Mouse (Mus musculus): ENCODE data around the gene Snx8. TPM values are rescaled to one million over a fixed set of nuclear protein-coding genes. Genes with fewer than 3 reads are reported as not detected.

The Snx8 gene
- polyA plus RNA-seq, 1 experiment from 2014 or later: 17.1 TPM

DNA sequence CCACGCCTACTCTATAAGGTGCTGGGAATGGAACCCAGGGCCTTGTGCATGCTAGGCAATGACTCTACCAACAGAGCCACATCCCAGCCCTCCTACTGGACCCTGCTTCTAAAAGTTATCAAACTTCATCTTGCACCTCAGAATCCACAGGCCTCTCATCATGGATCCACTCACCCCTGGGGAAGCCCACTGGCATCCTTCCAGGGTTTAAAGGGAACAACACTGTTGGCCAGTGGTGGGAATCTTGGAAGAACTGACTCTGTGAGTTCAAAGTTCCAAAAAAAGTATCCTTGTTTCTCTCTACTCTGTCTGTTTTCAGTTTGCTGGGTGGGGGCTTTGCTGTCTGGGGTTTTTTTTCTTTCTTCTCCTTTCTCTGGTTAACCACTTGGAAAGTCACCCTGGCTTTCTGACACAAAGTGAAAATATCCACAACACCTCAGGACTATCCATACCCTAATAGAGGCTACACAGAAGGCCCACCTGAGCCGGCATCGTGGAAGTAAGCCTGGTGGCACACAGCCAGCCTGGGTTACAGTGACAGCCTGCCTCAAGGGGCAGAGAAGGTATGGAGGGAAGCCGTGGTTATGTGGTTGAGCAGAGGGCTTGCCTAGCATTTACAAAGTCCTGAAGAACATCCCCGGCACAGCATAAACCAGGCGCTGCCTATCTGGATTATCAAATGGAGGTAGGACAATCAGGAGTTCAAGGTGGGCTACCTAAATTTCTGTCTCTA, 10.8 kb downstream of the Snx8 start:
- DNase-seq (ENCODE audit: low spot score): no peak
- 75% methylated on average over 6 of the region's 6 CpGs for WGBS

DNA sequence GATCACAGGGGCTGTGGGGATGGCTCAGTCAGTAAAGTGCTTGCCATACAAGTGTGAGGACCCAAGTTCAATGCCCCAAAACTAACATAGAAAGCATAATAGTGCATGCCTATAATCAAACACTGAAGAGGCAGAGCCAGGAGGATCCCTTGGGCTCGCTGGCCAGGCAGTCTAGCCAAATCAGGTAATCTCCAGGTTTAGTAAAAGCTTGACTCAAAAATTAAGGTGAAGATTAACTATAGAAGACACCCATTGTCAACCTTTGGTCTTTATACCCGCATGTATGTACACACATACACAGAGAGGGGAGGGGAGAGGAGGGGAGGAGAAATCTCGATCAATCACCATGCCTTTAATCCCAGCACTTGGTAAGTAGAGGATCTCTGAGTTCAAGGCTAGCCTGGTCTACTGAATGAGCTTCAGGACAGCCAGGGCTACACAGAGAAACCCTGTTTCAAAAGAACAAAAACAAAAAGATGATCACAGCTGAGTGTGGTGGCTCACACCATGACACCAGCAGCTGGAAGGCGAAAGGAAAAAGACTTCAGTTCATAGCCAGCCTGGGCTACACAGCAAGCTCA, 13.7 kb downstream of the Snx8 start:
- TF ChIP-seq EP300 (IDR thresholded peaks at IDR 0.05): no peak
- no peak for TF ChIP-seq CTCF (IDR thresholded peaks at IDR 0.05)
- Histone ChIP-seq H3K4me3 (ENCODE audit: low read depth, low read length) (no peak overlapping the region), H3K4me2 (replicated peaks; ENCODE audit: low read depth, low read length) (no peak overlapping the region), H3K27ac (ENCODE audit: low read length) (no peak overlapping the region), H3K9ac (replicated peaks; ENCODE audit: low read depth) (no peak overlapping the region), H3K4me1 (ENCODE audit: insufficient read depth, low read depth, low read length) (peaks cover 3% of the 10 kb centered on the region; the same call in 1 of the 2 replicates), H3K36me3 (ENCODE audit: insufficient read depth, low read length) (no peaks in the 10 kb centered on the region), H3K9me3 (ENCODE audit: low read length) (no peaks in the 10 kb centered on the region), H3K27me3 (replicated peaks; ENCODE audit: insufficient read depth, low read length) (no peaks in the 10 kb centered on the region)
- 85% methylated on average over 4 of the region's 4 CpGs for WGBS
- no peak for ATAC-seq
- no peak for DNase-seq (ENCODE audit: low spot score)

More for the DNA sequence above, 10.8 kb downstream of the Snx8 start:
- no peak for ATAC-seq
- Histone ChIP-seq H3K27me3 (replicated peaks; ENCODE audit: insufficient read depth, low read length) (no peaks in the 10 kb centered on the region), H3K36me3 (ENCODE audit: insufficient read depth, low read length) (no peaks in the 10 kb centered on the region), H3K4me2 (replicated peaks; ENCODE audit: low read depth, low read length) (no peak overlapping the region), H3K4me1 (ENCODE audit: insufficient read depth, low read depth, low read length) (no peaks in the 10 kb centered on the region), H3K27ac (ENCODE audit: low read length) (no peak overlapping the region), H3K4me3 (ENCODE audit: low read depth, low read length) (no peak overlapping the region), H3K9me3 (ENCODE audit: low read length) (no peaks in the 10 kb centered on the region), H3K9ac (replicated peaks; ENCODE audit: low read depth) (no peak overlapping the region)
- TF ChIP-seq CTCF (IDR thresholded peaks at IDR 0.05) (no peak), EP300 (IDR thresholded peaks at IDR 0.05) (no peak)

- no peak overlapping the region for H3K4me2 ChIP-seq (replicated peaks; ENCODE audit: low read depth, low read length)
- no peaks in the 10 kb centered on the region for H3K9me3 ChIP-seq (ENCODE audit: low read length)
- peaks cover 3% of the 10 kb centered on the region; the same call in 1 of the 2 replicates for H3K4me1 ChIP-seq (ENCODE audit: insufficient read depth, low read depth, low read length)
- no peaks in the 10 kb centered on the region for H3K27me3 ChIP-seq (replicated peaks; ENCODE audit: insufficient read depth, low read length)
- 77% methylated on average over 3 of the region's 3 CpGs for WGBS
- no peak overlapping the region for H3K4me3 ChIP-seq (ENCODE audit: low read depth, low read length)
- DNase-seq (ENCODE audit: low spot score) (no peak), ATAC-seq (no peak)
- TF ChIP-seq CTCF (IDR thresholded peaks at IDR 0.05): no peak
- no peak for TF ChIP-seq EP300 (IDR thresholded peaks at IDR 0.05)
- no peak overlapping the region for H3K27ac ChIP-seq (ENCODE audit: low read length)
- H3K9ac ChIP-seq (replicated peaks; ENCODE audit: low read depth): no peak overlapping the region
- H3K36me3 ChIP-seq (ENCODE audit: insufficient read depth, low read length): no peaks in the 10 kb centered on the region
These were observed 14.8 kb downstream of the Snx8 start for GRCm38 (mm10) chr5:140374226-140374625.

GRCm38 (mm10) chr5:140373711-140374110, 15.4 kb downstream of the Snx8 start:
- DNase-seq (ENCODE audit: low spot score): no peak
- TF ChIP-seq CTCF (IDR thresholded peaks at IDR 0.05): no peak
- H3K27ac ChIP-seq (ENCODE audit: low read length): no peak overlapping the region
- peaks cover 3% of the 10 kb centered on the region; the same call in 1 of the 2 replicates for H3K4me1 ChIP-seq (ENCODE audit: insufficient read depth, low read depth, low read length)
- no peaks in the 10 kb centered on the region for H3K9me3 ChIP-seq (ENCODE audit: low read length)
- H3K27me3 ChIP-seq (replicated peaks; ENCODE audit: insufficient read depth, low read length): no peaks in the 10 kb centered on the region
- H3K9ac ChIP-seq (replicated peaks; ENCODE audit: low read depth): no peak overlapping the region
- no peak overlapping the region for H3K4me2 ChIP-seq (replicated peaks; ENCODE audit: low read depth, low read length)
- no peaks in the 10 kb centered on the region for H3K36me3 ChIP-seq (ENCODE audit: insufficient read depth, low read length)
- H3K4me3 ChIP-seq (ENCODE audit: low read depth, low read length): no peak overlapping the region
- no peak for ATAC-seq
- WGBS: 60% methylated on average over 2 of the region's 2 CpGs

DNA sequence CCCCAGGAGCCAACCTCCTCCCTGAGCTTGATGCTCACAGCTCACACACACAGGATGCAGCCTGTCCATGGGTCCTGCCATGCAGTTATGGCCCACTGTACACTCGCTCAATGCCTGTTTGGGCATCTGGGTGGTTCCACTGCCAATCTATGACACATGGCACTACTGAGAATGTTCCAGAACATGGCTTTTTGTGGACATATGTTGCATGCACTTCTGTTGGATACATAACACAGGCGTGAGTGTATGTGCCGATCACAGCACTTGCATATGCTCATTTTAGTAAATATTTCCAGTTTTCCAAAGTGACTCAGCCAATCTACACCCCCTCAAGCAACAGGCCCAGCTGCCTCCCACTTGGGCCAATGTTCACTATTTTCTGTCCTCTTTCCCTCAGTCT, 17.4 kb downstream of the Snx8 start:
- 87% methylated on average over 3 of the region's 3 CpGs for WGBS
- H3K9me3 ChIP-seq (ENCODE audit: low read length): no peaks in the 10 kb centered on the region
- no peak for DNase-seq (ENCODE audit: low spot score)
- H3K36me3 ChIP-seq (ENCODE audit: insufficient read depth, low read length): no peaks in the 10 kb centered on the region
- peaks cover 3% of the 10 kb centered on the region; the same call in 1 of the 2 replicates for H3K4me1 ChIP-seq (ENCODE audit: insufficient read depth, low read depth, low read length)
- no peak overlapping the region for H3K4me3 ChIP-seq (ENCODE audit: low read depth, low read length)
- no peak overlapping the region for H3K4me2 ChIP-seq (replicated peaks; ENCODE audit: low read depth, low read length)
- no peaks in the 10 kb centered on the region for H3K27me3 ChIP-seq (replicated peaks; ENCODE audit: insufficient read depth, low read length)
- no peak overlapping the region; the same call in 1 of the 2 replicates for H3K27ac ChIP-seq (ENCODE audit: low read length)
- no peak for TF ChIP-seq EP300 (IDR thresholded peaks at IDR 0.05)
- no peak for TF ChIP-seq CTCF (IDR thresholded peaks at IDR 0.05)
- no peak for ATAC-seq
- H3K9ac ChIP-seq (replicated peaks; ENCODE audit: low read depth): no peak overlapping the region

DNA sequence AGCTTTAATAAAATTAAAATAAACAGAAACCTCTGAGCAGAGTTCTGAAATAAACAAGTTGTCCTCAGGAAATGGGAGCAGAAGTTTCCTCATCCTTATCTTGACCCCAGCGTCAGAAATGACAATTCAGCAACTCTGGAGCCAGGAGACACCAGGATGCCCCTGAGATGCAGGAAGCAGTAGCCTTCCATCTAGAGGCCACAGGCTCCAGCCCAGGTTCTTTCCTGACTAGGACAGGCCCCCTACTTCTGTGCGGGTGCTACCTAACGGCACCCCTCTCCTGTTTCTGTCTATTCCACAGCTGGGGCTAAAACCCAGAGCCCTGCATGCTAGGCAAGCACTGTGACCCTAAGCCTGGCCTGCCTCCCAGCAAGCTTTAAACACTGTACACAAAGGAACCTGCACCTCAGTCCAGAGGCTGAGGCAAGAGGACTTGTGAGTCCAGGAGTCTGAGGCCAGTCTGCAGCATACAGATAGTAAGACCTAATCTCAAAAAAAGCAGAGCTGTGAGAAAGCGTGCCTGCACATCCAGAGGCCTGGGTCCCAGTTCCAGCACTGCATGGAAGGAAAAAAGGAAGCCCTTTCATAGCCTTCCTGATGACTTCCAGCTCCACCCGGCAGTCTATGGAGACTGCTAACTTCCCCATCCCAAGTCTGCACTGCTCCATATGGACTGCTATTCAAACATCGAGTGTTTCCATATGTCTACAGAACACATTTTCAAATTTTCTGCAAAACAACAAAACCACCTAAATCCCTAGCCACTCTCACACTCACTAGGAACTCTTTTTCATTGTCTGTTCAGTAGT, 18.4 kb downstream of the Snx8 start:
- TF ChIP-seq EP300 (IDR thresholded peaks at IDR 0.05) (peak; percentile 85), CTCF (IDR thresholded peaks at IDR 0.05) (0 out of 2 replicates have a peak, but pooled peaks have one; percentile 2)

More for the DNA sequence above, 18.4 kb downstream of the Snx8 start:
- H3K27ac ChIP-seq (ENCODE audit: low read length): peak overlapping the region; percentile 68; the same call in 1 of the 2 replicates
- H3K9me3 ChIP-seq (ENCODE audit: low read length): no peaks in the 10 kb centered on the region
- H3K27me3 ChIP-seq (replicated peaks; ENCODE audit: insufficient read depth, low read length): no peaks in the 10 kb centered on the region
- peak; percentile 72 for ATAC-seq
- peaks cover 3% of the 10 kb centered on the region; the same call in 1 of the 2 replicates for H3K4me1 ChIP-seq (ENCODE audit: insufficient read depth, low read depth, low read length)
- peak; percentile 65 for DNase-seq (ENCODE audit: low spot score)
- WGBS: 53% methylated on average over 6 of the region's 6 CpGs
- no peaks in the 10 kb centered on the region for H3K36me3 ChIP-seq (ENCODE audit: insufficient read depth, low read length)
- no peak overlapping the region for H3K9ac ChIP-seq (replicated peaks; ENCODE audit: low read depth)
- H3K4me3 ChIP-seq (ENCODE audit: low read depth, low read length): no peak overlapping the region
- no peak overlapping the region for H3K4me2 ChIP-seq (replicated peaks; ENCODE audit: low read depth, low read length)
